Mouse (Mus musculus) layer of hippocampus, postnatal 25 days (tissue): ENCODE measurements at regions not wholly inside any gene's neighbourhood (a gene's known extent, or its start where the extent isn't known, plus 50 kb on each side); places are given as distances from the start of the nearest gene placed in this dataset.

Source experiments
- DNase-seq, 2 experiments: peaks; one replicate each; pipeline ENCODE4 v3.0.0; 2022; ENCODE audit warnings: mixed read lengths in 2 of 2, low spot score in 1 of 2; ENCODE audit errors: extremely low spot score in 1 of 2

DNA sequence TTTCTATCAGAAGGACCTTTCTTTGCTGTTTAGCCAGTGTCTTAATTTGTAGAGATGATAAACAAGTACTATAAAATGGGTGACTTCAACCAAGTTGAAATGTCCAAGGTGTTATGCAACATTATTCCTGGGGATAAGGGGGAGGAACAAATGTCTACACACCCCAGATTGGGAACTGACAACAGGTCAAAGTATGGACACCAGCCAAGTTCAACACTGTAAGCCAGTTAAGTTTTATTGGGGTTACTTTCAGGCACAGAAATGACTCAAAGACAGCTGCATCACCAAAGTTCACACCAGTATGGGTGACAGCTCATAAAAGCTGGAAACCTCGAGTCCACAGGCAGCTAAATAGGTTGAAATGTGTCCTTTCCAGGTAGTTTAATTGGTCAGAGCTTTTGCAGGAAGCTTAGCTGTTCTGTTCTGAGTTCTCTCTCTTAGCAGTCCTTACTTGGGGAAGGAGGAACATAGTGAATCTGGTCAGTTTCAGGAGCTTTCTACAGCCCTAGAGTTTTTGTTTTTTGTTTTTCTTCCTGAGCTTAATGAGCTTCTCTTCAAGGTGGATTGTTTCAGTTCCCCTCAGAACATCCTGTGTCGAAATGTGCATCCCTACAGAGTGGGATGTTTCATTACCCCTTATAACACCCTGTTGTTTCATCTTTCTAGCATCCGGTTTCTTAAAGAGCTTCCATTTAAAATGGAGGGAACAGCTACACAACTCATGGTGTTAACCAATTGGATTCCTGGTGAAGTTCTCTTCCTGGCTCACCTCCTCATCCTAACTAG lies 279.2 kb upstream of the Cdyl start:
- DNase-seq = no peak

GRCm38 (mm10) chr13:35381641-35382040 lies 278.0 kb upstream of the Cdyl start:
- no peak for DNase-seq

DNA sequence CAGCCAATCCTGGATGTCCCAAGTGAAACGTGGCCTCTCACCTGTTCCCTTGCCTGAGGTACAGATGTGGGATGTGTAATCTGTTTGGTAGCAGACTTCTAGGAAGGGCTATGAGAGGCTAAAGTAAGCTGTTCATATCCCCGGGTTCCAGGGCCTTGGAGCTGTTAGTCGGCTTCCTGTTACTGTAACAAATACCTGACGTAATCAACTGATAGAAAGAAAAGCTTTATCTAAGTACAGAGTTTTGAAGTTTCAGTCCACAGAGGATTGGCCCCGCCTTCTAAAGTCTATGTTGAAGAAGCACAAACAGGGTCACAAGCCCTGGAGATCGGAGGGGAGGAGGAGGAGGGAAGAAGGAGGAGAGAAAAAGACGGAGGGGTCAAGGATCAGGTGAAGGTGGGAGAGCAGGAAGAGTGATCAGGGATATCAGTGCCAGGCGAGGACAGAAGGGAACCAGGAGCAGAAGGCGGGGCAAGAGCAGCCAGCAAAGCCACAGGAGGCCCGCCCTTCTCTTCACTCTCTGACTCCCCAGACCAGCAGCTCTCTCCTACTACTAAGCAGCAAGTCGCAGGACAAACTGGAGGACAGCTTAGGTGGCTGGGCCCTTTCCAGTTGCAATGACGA lies 276.5 kb upstream of the Cdyl start:
- no peak for DNase-seq

GRCm38 (mm10) chr13:35383624-35384018 lies 276.0 kb upstream of the Cdyl start:
- DNase-seq = no peak

- no peak for DNase-seq
These were observed 271.3 kb upstream of the Cdyl start for GRCm38 (mm10) chr13:35388380-35388779.

- DNase-seq = no peak
These were observed 269.7 kb upstream of the Cdyl start for GRCm38 (mm10) chr13:35389781-35390525.

- no peak for DNase-seq
These were observed 269.1 kb upstream of the Cdyl start for GRCm38 (mm10) chr13:35390526-35390880.

DNA sequence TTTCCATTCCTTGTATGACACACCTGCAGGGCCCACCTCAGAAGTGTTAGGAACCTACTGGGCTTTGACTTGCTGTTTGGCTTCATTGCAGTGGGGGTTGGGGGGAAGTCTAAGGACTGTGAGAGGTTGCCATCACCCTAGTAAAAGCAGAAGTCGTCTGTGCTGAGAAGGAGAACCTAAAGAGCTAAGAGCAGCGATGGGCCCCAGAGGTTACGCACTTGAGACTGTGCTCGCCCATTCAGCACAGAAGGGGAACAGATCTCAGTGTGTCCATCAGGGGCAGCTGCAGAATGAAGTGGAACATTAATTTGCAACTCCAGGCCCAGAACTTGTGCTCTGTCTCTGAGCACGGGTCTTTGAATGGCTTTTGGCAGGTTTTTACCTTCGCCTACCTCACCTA lies 267.5 kb upstream of the Cdyl start:
- DNase-seq = no peak

DNA sequence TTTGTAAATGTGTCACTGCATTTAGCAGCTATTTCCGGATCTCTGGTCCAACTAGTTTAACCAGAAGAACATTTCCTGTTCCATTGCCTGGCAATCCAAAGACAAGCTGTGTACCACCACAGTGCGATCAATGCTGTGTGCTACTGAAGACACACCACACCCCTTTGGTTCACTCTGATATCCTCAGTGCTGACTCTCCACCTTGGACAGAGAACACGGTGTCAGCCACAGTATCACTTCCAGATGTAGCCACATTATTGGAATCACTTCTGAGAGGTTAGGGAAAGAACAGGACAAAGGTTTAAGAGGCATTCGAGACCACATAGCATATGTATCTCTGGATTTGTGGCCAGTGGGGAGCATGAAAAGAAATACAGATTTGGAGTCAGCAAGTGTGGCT lies 264.4 kb upstream of the Cdyl start:
- DNase-seq = no peak

- DNase-seq = no peak
These were observed 264.0 kb upstream of the Cdyl start for GRCm38 (mm10) chr13:35395630-35396029.

DNA sequence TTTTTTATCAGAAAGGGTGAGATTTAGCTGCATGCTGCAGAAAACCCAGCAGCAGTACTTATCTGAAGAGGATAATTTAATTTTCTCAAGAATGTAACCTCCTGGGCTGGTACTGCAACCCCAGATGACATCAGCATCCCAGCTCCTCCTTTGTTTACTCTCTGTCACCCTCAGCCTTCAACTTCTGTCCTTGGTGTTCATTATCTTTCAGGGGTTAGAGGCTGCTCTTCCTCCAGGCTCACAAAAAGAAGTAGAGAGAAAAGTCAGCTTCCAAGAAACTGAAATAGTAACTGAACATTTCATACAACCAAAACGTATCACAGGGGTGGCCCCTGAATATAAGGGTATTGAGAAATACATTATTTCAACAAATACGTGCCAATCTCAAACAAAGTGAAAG lies 262.5 kb upstream of the Cdyl start:
- no peak for DNase-seq

GRCm38 (mm10) chr13:35398192-35398591 lies 261.4 kb upstream of the Cdyl start:
- no peak for DNase-seq

DNA sequence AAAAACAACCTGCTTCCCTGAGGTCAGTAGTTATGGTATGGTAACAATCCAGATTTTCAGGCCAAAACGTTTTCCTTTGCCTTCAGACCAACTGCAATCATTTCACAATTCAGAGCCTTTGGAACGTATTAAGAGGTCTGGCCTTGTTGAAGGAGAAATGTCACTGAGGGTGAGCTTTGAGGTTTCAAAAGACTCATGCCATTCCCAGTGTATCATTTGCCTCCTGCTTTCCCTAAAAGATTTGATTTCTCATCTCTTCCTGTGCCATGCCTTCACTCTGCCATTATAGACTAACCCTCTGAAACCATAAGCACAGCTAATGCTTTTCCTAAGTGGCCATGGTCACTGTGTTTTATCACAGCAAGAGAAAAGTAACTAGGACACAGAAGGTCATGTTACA lies 256.8 kb upstream of the Cdyl start:
- DNase-seq = no peak

GRCm38 (mm10) chr13:35404428-35404827 lies 255.2 kb upstream of the Cdyl start:
- no peak for DNase-seq

DNA sequence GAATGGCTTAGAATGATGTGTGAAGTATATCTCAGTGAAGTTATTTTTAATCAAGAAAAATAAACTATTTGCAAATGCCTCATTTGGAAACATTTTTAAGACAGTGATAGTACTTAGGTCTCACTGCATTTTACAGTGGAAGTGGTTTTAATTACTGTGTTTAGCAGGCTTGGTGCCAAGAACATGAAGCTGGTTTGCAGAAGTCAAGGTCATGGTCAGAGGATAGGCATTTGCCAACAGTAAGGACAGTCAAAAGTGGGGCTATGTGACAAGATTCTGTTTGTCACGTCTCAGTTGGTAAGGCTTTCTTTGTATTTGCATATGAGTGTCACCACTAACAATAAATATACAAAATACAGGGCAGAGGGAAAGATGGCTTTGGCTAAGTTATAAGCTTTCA lies 254.2 kb upstream of the Cdyl start:
- DNase-seq = no peak

- DNase-seq = no peak
These were observed 242.1 kb upstream of the Cdyl start for GRCm38 (mm10) chr13:35417500-35417899.

- DNase-seq = no peak
These were observed 239.6 kb upstream of the Cdyl start for GRCm38 (mm10) chr13:35420076-35420475.

DNA sequence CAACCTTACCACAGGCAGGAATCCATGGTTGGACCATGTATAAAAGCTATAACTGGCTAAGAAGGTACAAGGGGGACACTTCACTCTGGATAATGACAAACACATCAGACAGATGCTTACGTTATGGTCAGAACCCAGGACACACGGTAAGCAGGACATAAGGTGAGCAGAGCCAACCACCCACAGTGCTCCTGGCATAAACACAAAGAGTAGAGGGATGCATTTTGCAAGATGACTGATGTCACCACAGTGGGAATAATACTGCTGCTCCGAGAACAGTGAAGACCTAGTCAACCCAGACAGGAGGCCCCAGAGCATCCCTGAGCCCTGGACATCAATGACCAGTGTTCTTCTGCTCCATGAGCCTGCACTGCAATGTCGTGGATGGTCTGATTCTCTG lies 233.6 kb upstream of the Cdyl start:
- no peak for DNase-seq

GRCm38 (mm10) chr13:35435173-35435572 lies 224.5 kb upstream of the Cdyl start:
- DNase-seq = no peak

DNA sequence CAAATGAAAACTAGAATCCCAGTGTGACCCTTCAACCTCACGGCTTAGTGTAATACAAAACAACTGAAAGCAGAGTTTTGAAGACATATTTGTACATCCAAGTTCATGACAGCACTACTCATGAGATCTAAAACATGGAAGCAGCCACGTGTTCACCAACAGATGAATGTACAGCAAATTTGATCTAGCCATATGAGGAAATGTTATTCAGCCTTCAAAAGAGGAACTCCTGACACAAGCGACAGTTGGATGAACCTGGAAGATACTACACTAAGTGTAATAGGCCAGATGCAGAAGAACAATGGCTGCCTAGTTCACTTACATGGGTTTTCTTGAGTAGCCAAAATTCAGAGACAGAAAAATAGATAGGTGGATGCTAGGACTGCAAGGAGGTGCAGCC lies 212.0 kb upstream of the Cdyl start:
- DNase-seq = no peak

- DNase-seq = no peak
These were observed 207.2 kb upstream of the Cdyl start for GRCm38 (mm10) chr13:35452420-35452819.
